Comparison of ENCODE assay signal across 8 mouse cellular contexts in the genomic region with DNA sequence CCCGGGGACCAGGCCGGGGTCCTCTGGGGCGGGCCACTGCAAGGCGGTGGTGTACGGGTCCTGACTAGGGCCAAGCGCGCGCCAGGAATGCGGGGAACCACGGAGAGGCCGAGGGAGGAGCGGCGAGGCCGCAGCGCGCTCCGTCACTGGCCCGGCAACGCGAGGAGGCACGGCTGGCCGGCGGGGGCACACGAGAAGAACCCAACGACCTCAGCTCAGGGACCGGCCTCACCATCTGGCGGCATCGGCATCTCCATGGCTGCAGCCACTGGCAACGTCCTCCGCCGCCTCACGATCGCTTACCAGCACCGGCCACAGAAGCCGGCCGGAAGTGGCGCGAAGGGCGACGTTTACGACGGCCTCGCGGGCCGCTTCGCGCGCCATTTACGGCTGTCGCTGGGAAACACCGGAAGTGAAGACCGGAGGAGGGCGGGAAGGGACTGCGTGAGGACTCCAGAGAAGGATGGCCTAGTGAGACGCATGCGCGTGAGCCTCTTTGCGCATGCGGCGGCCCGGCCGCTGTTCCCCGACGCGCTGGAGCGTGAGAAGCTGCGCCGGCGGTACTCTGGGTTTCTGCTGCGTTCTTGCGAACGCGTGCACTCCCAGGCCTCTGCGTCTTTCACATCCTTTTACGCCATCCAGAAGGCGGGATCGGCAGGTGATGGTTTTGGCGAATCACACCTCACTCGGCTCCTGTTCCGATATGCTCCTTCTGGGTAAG. TPM values are rescaled to one million over a fixed set of nuclear protein-coding genes. Genes with fewer than 3 reads are reported as not detected.
A peak's percentile ranks its signal among the peaks of the same experiment; 100 is the strongest.
DNase-seq lines count a peak whose midpoint lies in the region; ATAC-seq lines count a peak whose summit lies in the region.

A gene (minus strand): TSS at position 401 of the 721 bp plus-strand sequence.

- H3K27ac ChIP-seq in hindbrain, embryonic 12.5 days, result peak within 1 kb of the TSS; percentile 93

- under 1% methylated on average over 80 of the region's 80 CpGs for WGBS in hindbrain, embryonic 12.5 days

- peaks cover 17% of the 10 kb centered on the region for H3K4me1 ChIP-seq in hindbrain, embryonic 12.5 days

- H3K36me3 ChIP-seq in hindbrain, embryonic 12.5 days, result peaks cover 41% of the 10 kb centered on the region

- no peaks in the 10 kb centered on the region for H3K27me3 ChIP-seq in hindbrain, embryonic 12.5 days

- peak within 1 kb of the TSS; percentile 99 for H3K4me2 ChIP-seq in hindbrain, embryonic 12.5 days (replicated peaks)

- peak; percentile 99 for DNase-seq in NIH3T3 (ENCODE audit: low read depth)
- peak; percentile 96 to 98 for DNase-seq in cerebellum, postnatal 10 days
- peak; percentile 97 for DNase-seq in frontal cortex, postnatal 10 days (ENCODE audit: low spot score in 2 of 2)
- peak; percentile 96 to 98 for DNase-seq in layer of hippocampus, postnatal 14 days (ENCODE audit: low spot score in 2 of 2)
- DNase-seq in lung, postnatal 14 days, result peak; percentile 95
- peak; percentile 94 for DNase-seq in retina, adult 2 months (ENCODE audit: low read depth, low spot score)
- DNase-seq in thymus, postnatal 36 days, result peak; percentile 95 to 97

- H3K9ac ChIP-seq in hindbrain, embryonic 12.5 days, result peak within 1 kb of the TSS; percentile 88

- H3K9me3 ChIP-seq in hindbrain, embryonic 12.5 days (replicated peaks), result no peaks in the 10 kb centered on the region

- peak; percentile 97 for ATAC-seq in hindbrain, embryonic 12.5 days (ENCODE audit: low FRiP score)

- H3K4me3 ChIP-seq in hindbrain, embryonic 12.5 days, result peak within 1 kb of the TSS; percentile 91

RNA-seq across cellular contexts. Expression of the gene that starts here (rescaled TPM):
- polyA plus RNA-seq in hindbrain, embryonic 12.5 days (2016; fragmentation: Nextera tagmentation; extraction: Ambion mirVana), result 66.5 and 75.3 TPM in 2 replicates
- total RNA-seq in layer of hippocampus, postnatal 14 days (2021), result 10 to 100 TPM; 72.4 to 75.2 TPM

Comparison
In these comparisons a context has a peak if more than half of its experiments do, and no peak if none do; other contexts are left out.
1. Peak in every context shown above with its lines: DNase-seq, ATAC-seq, H3K4me3 ChIP-seq and H3K27ac ChIP-seq.